Mouse (Mus musculus): ENCODE data around the gene Mark3. TPM values are rescaled to one million over a fixed set of nuclear protein-coding genes. Genes with fewer than 3 reads are reported as not detected.
"Not testable (repeated sequence)": the region's sequence is repeated elsewhere in the genome, so short reads cannot be mapped to it uniquely, and the experiment has no call there.

Gene Mark3
- total RNA-seq, 1 experiment, result 90.9 TPM

- no peak for TF ChIP-seq CHD2 (IDR thresholded peaks at IDR 0.05; ENCODE audit: low read depth, low read length)
- TF ChIP-seq HCFC1 (IDR thresholded peaks at IDR 0.05; ENCODE audit: borderline replicate concordance, insufficient read depth, low read length), result no peak
- TF ChIP-seq MAFK (IDR thresholded peaks at IDR 0.05; ENCODE audit: insufficient read depth, low read depth, low read length), result no peak
- TF ChIP-seq ZC3H11A (IDR thresholded peaks at IDR 0.05; ENCODE audit: borderline replicate concordance, low read depth, low read length), result no peak
- no peak for TF ChIP-seq ZNF384 (IDR thresholded peaks at IDR 0.05; ENCODE audit: low read depth, low read length)
These were observed 19.0 kb upstream of the Mark3 start for GRCm38 (mm10) chr12:111555357-111555756.

GRCm38 (mm10) chr12:111555893-111556292 lies 18.4 kb upstream of the Mark3 start:
- peak overlapping the region; percentile 38; the same call in 1 of the 2 replicates for H3K9ac ChIP-seq (ENCODE audit: insufficient read depth, low read depth, low read length, poor library complexity, severe bottlenecking)
- H3K4me3 ChIP-seq (ENCODE audit: insufficient read depth in 1 of 2, low read depth in 1 of 2, low read length in 2 of 2, poor library complexity in 1 of 2, severe bottlenecking in 1 of 2); H3K9me3 ChIP-seq (ENCODE audit: control insufficient read depth, insufficient read depth, low read depth, low read length); in situ Hi-C loops (cut with MboI; ENCODE audit: low sequenced_read_pairs in 2 of 2, unreplicated experiment in 2 of 2); H3K4me1 ChIP-seq (ENCODE audit: control insufficient read depth in 2 of 2, insufficient read depth in 2 of 2, low read length in 2 of 2, poor library complexity in 1 of 2); H3K27ac ChIP-seq (ENCODE audit: insufficient read depth, low read depth, low read length, poor library complexity, severe bottlenecking); DNase-seq (ENCODE audit: low read depth, low spot score); H3K36me3 ChIP-seq (ENCODE audit: control insufficient read depth, insufficient read depth, low read length, poor library complexity, severe bottlenecking): not testable (repeated sequence)
- TF ChIP-seq ZNF384 (IDR thresholded peaks at IDR 0.05; ENCODE audit: low read depth, low read length), result peak; percentile 91

More at GRCm38 (mm10) chr12:111555357-111555756, 19.0 kb upstream of the Mark3 start:
- Histone ChIP-seq H3K4me1 (ENCODE audit: control insufficient read depth in 2 of 2, insufficient read depth in 2 of 2, low read length in 2 of 2, poor library complexity in 1 of 2) (peaks cover 0 to 6% of the 10 kb centered on the region in 2 experiments; a peak in 1 of 4 replicates), H3K27ac (ENCODE audit: insufficient read depth, low read depth, low read length, poor library complexity, severe bottlenecking) (no peak overlapping the region; the same call in 1 of the 2 replicates), H3K36me3 (ENCODE audit: control insufficient read depth, insufficient read depth, low read length, poor library complexity, severe bottlenecking) (no peaks in the 10 kb centered on the region), H3K9ac (ENCODE audit: insufficient read depth, low read depth, low read length, poor library complexity, severe bottlenecking) (peak overlapping the region; percentile 38; the same call in 1 of the 2 replicates), H3K4me3 (ENCODE audit: insufficient read depth in 1 of 2, low read depth in 1 of 2, low read length in 2 of 2, poor library complexity in 1 of 2, severe bottlenecking in 1 of 2) (no peak overlapping the region), H3K9me3 (ENCODE audit: control insufficient read depth, insufficient read depth, low read depth, low read length) (no peaks in the 10 kb centered on the region)
- no peak for DNase-seq (ENCODE audit: low read depth, low spot score)
- in situ Hi-C loops (cut with MboI; ENCODE audit: low sequenced_read_pairs in 2 of 2, unreplicated experiment in 2 of 2), result no loop called here

GRCm38 (mm10) chr12:111557538-111557937 lies 16.8 kb upstream of the Mark3 start:
- H3K4me3 ChIP-seq (ENCODE audit: insufficient read depth in 1 of 2, low read depth in 1 of 2, low read length in 2 of 2, poor library complexity in 1 of 2, severe bottlenecking in 1 of 2), result no peak overlapping the region
- TF ChIP-seq CHD2 (IDR thresholded peaks at IDR 0.05; ENCODE audit: low read depth, low read length) (no peak), ZC3H11A (IDR thresholded peaks at IDR 0.05; ENCODE audit: borderline replicate concordance, low read depth, low read length) (no peak), HCFC1 (IDR thresholded peaks at IDR 0.05; ENCODE audit: borderline replicate concordance, insufficient read depth, low read length) (no peak), MAFK (IDR thresholded peaks at IDR 0.05; ENCODE audit: insufficient read depth, low read depth, low read length) (no peak), ZNF384 (IDR thresholded peaks at IDR 0.05; ENCODE audit: low read depth, low read length) (no peak)
- DNase-seq (ENCODE audit: low read depth, low spot score), result no peak

GRCm38 (mm10) chr12:111558655-111559054 lies 15.7 kb upstream of the Mark3 start:
- in situ Hi-C loops (cut with MboI; ENCODE audit: low sequenced_read_pairs in 2 of 2, unreplicated experiment in 2 of 2), result no loop called here
- no peaks in the 10 kb centered on the region for H3K9me3 ChIP-seq (ENCODE audit: control insufficient read depth, insufficient read depth, low read depth, low read length)
- H3K36me3 ChIP-seq (ENCODE audit: control insufficient read depth, insufficient read depth, low read length, poor library complexity, severe bottlenecking), result no peaks in the 10 kb centered on the region
- H3K9ac ChIP-seq (ENCODE audit: insufficient read depth, low read depth, low read length, poor library complexity, severe bottlenecking), result no peak overlapping the region
- no peak for DNase-seq (ENCODE audit: low read depth, low spot score)
- H3K27ac ChIP-seq (ENCODE audit: insufficient read depth, low read depth, low read length, poor library complexity, severe bottlenecking), result no peak overlapping the region
- no peak overlapping the region for H3K4me3 ChIP-seq (ENCODE audit: insufficient read depth in 1 of 2, low read depth in 1 of 2, low read length in 2 of 2, poor library complexity in 1 of 2, severe bottlenecking in 1 of 2)
- TF ChIP-seq MAFK (IDR thresholded peaks at IDR 0.05; ENCODE audit: insufficient read depth, low read depth, low read length), result no peak
- TF ChIP-seq HCFC1 (IDR thresholded peaks at IDR 0.05; ENCODE audit: borderline replicate concordance, insufficient read depth, low read length), result no peak
- TF ChIP-seq CHD2 (IDR thresholded peaks at IDR 0.05; ENCODE audit: low read depth, low read length), result no peak
- no peak for TF ChIP-seq ZNF384 (IDR thresholded peaks at IDR 0.05; ENCODE audit: low read depth, low read length)
- no peak for TF ChIP-seq ZC3H11A (IDR thresholded peaks at IDR 0.05; ENCODE audit: borderline replicate concordance, low read depth, low read length)
- peaks cover 0 to 6% of the 10 kb centered on the region in 2 experiments; a peak in 1 of 4 replicates for H3K4me1 ChIP-seq (ENCODE audit: control insufficient read depth in 2 of 2, insufficient read depth in 2 of 2, low read length in 2 of 2, poor library complexity in 1 of 2)

More at GRCm38 (mm10) chr12:111557538-111557937, 16.8 kb upstream of the Mark3 start:
- in situ Hi-C loops (cut with MboI; ENCODE audit: low sequenced_read_pairs in 2 of 2, unreplicated experiment in 2 of 2), result no loop called here
- Histone ChIP-seq H3K27ac (ENCODE audit: insufficient read depth, low read depth, low read length, poor library complexity, severe bottlenecking) (no peak overlapping the region), H3K9ac (ENCODE audit: insufficient read depth, low read depth, low read length, poor library complexity, severe bottlenecking) (no peak overlapping the region), H3K36me3 (ENCODE audit: control insufficient read depth, insufficient read depth, low read length, poor library complexity, severe bottlenecking) (no peaks in the 10 kb centered on the region), H3K9me3 (ENCODE audit: control insufficient read depth, insufficient read depth, low read depth, low read length) (no peaks in the 10 kb centered on the region), H3K4me1 (ENCODE audit: control insufficient read depth in 2 of 2, insufficient read depth in 2 of 2, low read length in 2 of 2, poor library complexity in 1 of 2) (peaks cover 0 to 6% of the 10 kb centered on the region in 2 experiments; a peak in 1 of 4 replicates)
